Mouse (Mus musculus) megakaryocyte, adult 5-6 weeks (primary cell): ENCODE results near the gene Rpl35. TPM values are rescaled to one million over a fixed set of nuclear protein-coding genes. Genes with fewer than 3 reads are reported as not detected.

Source experiments
- ATAC-seq: 2 replicates; pipeline ENCODE4 v1.8.0; 2016; ENCODE audit warnings: mild to moderate bottlenecking, inconsistent platforms; ENCODE audit not compliant: poor library complexity, severe bottlenecking
- total RNA-seq, 2 experiments: library from RNA; stranded (forward) in 1 of 2; stranded (reverse) in 1 of 2; fragments of 153-499, 151-499 nt in 1 of 2; fragments of 221-1000, 200-1000 nt in 1 of 2; gene quantifications; 2 replicates each; pipeline versions ENCODE4 v1.2.3 to v1.2.4; 2015 to 2017

Rpl35 gene
- total RNA-seq, 2 experiments from 2014 or later = 377 to 843 TPM

DNA sequence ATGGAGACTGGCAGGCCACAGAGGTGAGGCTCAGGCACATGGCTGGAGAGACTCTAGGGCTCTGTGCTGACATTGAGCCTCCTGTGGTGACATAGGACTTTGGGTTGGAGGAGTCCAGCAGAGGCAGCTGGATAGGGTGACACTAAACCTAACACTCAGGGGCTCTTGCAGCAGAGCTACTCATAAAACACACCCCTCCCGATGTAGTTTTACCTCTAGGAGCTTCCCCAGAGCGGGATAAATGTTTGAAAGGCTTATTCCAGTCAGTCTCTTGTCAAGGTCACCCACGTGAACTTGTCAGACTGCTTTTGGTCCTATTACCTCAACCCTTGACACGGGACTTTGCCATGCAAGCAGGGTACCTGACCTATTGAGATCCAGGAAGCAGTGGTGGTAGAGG lies 6.0 kb downstream of the Rpl35 start:
- no peak for ATAC-seq

DNA sequence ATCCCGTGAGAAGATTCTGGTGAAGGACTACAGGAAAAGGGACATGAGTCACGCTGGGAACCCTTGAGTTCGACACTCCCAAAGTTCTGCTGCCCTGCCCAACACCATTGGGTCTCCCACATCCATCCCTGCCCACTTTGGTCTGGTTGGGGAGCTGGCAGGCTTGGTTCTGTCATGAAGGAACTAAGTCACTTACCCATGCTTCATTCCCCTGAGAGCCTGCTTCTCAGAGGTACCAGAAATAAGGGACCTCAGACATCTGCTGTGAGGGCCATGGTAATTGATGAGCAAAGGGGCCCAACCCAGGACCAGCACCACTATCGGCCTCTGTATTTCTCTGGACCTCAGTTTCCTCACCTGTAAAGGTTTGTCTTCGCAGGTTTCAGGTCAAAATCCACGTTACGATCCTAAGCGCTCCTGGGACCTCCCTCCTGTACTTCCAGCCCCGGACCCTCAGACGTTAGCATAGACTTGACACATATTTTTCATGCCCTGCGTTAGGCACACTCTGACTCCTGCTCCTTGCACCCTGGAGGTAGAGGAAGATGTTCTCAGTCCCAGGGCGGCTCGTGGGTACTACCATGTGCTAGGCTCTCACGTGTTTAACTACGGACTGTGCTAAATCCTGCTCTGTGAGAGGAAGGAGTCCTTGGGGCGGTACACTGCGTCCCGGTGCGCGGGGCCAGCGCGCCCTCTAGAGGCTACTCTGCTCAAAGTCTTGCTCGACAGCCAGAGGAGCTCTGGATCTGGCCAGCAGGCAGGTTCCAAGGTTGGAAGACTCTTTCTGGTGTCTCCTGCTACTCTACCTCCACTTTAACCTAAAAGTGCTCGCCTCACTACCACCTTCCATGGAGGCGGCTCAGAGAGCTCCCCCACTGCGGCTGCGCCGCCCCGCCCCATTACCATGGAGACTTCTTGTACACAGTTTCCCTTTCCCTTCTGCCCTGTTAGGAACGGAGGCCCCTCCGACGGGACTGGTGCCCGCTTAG lies 7.7 kb downstream of the Rpl35 start, which contains the start of gene Wdr38:
Gene Wdr38 (plus strand): TSS at position 91 of the 989 bp plus-strand sequence.
- peak; percentile 94 for ATAC-seq

DNA sequence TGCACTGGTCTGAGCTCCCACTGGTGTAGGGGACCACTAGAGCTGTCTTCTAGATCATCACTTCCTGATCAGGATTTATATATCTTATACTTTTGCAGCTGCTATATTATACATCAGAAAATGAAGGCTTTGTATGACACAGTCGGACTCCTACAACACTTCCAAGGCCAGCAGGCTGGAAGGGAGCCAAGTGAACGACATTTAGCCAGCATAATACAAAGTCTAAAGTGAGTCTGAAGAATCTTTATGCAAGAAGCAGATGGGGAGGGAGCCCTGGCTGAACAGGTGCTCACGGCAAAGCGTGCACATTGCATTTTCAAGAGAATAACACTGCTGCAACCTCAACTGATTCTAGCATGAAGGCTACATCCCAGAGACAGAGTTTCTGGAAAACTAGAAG lies 13.0 kb downstream of the Rpl35 start:
- no peak for ATAC-seq

DNA sequence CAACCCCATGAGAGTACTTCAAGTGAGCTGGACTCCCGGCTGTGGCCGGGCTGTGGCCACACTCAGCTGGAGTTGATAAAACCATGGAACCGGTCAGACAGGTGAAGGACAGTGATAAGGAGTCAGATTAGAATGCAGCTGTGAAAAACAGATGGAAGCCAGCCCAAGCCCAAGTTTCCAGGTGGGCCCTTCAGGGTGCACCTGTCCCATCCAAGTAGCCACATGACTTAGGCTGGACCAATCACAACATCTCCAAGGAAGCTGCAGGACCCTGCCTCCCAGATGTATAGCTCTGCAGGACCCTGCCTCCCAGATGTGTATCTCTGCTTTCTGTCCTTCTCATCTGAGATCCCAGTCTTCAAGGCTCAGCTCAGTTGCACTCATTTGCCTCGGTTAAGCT lies 13.4 kb downstream of the Rpl35 start:
- no peak for ATAC-seq

DNA sequence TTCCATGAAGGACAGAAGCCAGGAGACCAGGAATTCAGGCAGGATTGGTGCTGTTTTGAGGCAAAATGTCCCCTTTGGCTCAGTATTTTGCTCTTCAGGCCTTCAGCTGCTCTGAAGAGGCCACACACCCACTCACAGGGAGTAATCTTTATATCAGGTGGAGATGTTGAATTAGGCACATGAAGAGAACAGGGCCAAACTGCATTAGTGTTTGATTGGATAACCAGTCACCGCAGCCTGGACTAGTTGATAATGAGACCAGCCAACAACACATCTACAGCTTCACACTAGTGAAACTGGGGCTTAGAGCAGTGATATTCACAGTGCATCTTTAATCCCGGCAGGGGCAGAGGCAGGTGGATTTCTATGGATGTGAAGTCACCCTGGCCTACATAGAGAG lies 16.5 kb downstream of the Rpl35 start:
- ATAC-seq = peak; percentile 51

DNA sequence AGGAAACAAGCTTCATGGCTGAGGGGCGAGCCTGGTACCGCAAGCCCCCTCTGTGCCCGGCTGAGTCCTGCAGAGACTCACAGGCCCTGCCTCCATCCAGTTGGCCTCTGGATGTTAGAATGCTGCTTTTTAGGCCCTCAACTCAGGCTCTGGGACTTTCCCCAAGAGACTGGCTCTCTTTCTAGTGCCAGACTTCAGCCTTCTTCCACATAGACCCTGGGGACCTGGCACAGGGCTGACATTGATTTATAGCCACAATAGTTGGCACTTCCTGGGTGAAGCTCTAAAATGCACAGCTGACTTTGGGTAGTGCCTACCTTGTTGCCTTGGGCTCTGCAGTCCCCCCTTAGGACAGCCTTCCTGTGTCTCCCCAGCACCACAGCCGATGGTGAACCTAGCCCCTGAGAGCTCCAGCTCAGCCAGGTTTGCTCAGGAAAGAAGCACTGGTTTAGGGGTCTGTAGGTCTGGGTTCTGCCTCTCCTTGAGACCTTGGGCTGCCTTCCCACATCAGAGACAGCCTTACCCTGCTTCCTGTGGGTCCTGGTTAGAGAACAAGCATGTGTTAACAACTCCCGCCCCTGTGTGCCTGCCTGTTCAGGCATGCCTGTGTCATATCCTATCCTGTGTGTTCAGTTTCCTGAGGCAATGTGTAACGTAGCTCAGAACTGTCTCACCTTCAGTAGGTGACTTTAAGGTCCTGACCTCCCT lies 17.5 kb downstream of the Rpl35 start:
- peak; percentile 34; the same call in 1 of the 2 replicates for ATAC-seq

DNA sequence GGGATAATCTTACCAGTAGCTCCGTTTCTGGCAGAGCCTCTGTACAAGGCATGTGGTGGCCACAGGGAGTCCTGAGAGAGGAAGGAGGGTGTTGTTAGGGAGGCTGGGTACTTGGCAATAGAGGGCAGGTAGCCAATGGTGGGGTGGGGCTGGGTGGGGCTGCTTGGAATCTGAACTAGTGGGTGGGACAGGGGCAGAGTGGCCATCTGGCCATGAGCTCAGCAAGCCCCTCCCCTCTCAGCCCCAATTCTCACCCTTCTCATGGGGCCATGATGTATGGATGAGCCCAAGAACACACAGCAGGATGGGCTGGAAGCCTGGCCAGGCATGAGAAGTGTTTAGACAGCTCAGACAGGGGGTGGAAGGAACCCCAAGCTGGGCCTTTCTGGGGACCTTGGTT lies 18.1 kb downstream of the Rpl35 start:
- ATAC-seq = no peak

DNA sequence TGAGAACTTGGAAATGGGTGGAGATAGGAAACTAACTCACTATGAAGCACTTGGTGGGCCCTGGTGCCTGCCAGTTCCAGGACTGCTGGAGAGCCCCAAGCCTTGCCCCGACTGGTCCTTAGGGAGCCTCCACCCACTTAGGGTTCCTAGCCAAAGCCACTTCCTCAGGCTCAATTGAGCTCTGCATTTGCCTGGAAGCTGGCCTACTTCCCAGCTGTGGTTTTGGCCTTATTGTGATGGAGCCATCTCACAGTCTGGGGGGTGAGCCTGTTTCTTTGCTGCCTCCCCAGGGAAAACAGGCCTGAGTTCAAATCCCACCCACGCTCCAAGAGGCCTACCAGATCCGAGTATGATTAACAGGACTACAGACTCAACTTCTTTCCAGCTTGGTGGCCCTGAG lies 18.8 kb downstream of the Rpl35 start:
- no peak for ATAC-seq

DNA sequence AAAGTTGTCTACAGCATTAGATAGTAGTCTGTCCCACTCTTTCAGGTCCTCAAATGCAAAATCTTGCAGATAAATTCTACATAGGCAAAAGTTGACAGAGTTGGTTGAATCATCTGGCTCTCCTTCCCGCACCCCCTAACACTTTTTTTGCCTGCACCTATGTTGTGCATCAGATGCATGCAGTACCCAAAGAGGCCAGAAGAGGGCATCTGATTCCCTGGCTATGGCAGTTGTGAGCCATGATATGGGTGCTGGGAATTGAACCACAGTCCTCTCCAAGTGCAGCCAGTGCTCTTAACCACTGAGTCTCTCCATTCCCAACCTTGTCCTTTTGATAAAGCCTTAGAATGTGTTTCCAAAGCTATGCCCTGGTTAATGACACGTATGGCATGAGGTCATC lies 22.0 kb downstream of the Rpl35 start:
- no peak for ATAC-seq

DNA sequence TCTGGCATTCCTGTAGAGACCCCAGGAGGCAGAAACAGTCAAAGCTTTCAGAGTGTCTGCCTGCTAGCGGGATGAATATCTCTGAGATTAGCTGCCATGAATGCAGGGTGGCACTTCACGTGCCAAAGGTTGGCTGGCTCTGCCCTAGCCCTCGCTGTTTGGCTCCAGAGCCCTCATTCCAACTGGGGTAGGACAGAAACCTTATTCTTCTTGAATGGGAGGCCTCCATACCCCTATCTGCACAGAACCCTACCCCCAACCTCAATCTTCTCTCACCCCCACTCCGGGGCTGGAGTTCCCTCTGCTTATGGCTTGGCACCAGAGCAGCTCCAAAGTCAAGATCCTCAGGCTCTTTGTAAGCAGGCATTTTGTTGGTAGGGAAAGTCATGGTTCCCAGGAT lies 27.6 kb downstream of the Rpl35 start:
- no peak for ATAC-seq

DNA sequence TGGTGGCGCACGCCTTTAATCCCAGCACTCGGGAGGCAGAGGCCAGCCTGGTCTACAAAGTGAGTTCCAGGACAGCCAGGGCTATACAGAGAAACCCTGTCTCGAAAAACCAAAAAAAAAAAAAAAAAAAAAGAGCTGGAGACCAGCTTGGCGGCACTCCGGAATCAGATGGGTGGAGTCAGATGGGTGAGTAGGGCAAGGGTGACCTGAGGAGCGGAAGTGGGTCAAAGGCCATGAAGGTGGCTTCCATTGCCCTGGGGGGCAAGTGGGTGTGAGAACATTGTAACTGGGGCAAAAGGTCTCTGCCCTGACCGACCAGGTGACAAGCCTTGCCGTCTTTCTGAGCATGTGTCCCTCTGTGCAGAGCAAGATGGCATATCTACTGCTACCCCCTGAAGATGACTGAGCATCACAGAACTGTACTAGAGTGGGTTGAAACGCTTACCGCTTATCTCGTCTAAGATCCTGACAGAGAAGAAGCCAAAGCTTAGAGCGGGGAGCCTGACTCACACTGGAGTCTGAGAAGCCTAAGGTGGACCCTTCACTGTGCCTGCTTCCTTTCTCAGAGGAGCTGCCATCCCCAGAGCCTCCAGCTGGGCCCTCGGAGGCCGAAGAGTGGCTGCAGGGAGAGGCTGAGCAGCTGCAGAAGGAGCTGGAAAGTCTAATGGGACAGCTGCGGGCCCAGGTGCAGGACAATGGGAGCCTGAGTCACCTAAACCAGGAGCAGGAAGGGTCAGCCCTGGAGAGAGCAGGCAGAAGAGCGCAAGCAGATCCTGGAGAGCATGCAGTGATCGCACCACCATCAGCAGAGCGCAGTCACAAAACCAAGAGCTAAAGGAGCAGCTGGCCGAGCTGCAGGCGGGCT lies 29.3 kb downstream of the Rpl35 start:
- ATAC-seq = no peak

DNA sequence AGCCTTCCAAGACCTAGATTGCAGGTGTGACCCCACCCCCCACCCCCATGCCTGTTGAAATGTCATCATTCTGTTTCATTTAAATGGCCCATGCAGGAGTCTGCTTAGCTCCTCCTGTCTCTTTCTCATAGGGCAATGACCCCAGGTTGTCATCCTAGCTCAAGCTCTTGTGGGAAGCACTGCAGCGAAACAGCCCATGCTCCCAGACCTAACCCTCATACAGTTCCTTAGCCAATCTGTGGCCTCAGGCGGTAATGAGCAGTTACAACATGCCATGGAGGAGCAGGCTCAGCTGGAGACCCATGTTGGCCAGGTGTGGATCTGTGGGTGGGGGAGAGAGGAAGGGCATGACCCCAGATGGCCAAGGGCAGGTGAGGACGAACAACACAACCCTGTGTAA lies 30.2 kb downstream of the Rpl35 start:
- ATAC-seq = no peak

DNA sequence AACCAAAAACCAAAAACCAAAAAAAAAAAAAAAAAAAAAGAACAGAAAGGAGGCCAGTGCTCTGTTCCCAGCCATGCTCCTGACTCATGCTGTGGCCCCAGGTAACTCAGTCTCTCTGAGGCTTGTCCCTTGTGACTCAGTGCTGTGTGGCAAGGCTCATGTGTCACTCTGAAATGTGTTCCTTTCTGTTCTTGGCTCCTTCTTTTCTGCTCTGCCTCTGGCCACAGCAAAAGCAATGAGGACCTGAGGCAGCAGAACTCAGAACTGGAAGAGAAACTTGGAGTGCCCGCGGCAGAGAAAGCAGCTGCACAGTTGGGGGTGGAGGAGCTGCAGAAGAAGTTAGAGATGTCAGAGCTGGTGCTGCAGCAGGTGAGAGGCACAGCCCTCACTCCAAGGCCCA lies 31.3 kb downstream of the Rpl35 start:
- ATAC-seq = no peak

DNA sequence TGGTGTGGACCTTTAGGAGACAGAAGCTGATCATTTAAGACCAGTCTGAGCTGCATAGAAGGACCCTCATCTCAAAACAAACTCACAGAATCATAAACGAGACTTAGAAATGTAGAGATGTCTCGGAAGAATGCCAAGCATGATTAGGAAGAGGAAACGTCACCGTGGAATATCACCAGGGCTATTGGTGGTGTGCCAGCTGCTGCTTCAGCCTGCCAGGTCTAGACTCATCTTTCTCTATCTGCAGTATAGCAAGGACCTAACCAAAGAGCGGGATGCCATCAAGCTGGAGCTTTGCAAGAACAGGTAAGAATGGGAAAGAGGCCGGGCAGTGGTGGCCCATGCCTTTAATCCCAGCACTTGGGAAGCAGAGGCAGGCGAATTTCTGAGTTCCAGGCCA lies 31.7 kb downstream of the Rpl35 start:
- ATAC-seq = no peak

DNA sequence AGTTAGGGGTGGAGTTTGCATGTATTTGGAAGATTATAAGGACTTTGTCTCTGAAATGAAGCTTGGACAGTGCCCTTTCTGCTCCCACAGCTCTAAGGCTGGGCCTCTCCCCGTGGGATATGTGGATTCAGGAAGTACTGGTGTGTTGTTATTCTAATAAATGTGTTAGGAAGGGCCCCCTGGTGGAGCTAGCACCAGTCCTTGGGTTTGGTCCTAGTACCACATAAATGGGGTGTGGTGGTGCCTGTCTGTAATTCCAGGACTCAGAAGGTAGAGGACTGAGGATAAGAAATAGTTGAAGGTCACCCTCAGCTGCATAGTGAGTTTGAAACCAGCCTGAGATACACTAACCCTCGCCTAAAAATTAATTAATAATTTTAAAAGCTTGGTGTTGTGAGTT lies 32.2 kb downstream of the Rpl35 start:
- ATAC-seq = no peak

DNA sequence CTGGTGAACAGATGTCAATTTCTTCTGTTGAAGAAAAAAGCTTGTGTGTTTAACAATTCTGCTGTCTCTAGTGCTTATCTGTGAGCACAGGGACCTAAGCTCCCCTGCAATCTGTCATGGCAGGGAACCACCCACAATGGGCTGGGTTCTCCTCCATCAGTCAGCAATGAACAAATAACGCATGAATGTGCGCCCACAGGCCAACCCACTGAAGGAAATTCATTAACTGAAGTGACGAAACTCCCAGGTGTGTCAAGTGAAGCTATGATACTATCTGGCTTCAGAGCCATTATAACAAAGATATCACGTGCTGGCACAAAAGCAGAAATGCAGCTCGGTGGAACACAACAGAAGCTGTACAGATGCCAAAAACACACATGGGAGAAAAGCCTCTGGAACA lies 35.4 kb downstream of the Rpl35 start:
- ATAC-seq = 0 out of 2 replicates have a peak, but pooled peaks have one; percentile 15

DNA sequence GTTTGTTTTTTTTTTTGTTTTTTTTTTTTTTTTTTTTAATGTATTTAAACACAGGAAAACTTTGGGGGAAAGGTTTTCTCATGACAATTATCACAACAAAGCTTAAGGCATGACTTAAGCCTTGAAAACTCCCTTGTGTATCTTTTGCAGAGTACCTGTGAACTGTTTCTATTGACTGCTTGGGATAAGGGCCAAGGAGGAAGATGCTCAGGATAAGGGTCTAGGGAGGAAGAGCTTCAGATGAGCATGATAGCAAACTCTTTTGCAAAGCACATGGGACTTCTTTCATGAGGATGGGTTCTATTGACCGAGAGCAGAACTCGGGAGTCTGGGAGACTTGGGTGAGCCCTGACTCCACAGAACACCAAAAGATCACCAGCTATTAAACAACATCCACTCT lies 35.8 kb downstream of the Rpl35 start:
- no peak; the same call in 1 of the 2 replicates for ATAC-seq

DNA sequence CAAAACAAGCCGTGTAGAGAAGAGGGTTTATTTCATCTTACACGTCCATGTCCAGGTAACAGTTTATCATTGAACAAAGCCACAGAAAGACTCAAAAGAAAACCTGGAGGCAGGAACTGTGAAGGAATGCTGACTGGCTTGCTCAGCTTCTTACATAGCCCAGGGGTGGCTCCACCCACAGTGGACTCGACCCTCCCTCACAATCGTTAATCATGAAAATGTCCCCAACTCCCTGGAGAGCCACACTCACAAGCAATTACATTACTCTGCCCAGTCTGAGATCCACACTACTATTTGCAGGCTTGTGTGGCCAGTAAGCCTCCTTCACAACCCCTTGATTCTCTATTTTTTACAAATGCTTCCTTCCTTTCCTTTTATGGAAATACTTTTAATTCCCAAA lies 41.2 kb downstream of the Rpl35 start:
- ATAC-seq = no peak

DNA sequence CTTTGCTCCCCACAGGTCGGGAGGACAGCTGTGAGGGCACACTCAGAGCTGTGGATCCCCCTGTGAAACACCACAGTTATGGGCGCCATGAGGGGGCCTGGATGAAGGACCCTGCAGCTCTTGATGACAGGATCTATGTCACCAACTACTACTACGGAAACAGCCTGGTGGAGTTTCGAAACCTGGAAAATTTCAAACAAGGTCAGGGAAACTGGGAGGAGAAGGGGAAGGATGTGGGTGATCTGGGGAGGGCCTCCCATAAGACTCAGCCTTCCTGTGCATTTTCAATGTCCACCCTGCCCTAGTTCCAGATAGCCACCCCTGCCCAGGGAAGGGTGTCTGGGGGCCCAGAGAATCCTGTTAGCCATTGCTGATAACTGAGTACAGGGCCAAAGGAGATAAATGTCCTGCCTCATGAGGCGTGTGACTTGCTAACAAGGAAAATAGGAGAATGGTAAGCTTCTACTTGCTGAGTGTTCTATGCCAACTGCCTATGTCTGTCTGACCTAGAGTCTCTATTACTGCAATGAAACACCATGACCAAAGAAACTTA lies 47.7 kb downstream of the Rpl35 start:
- 0 out of 2 replicates have a peak, but pooled peaks have one; percentile 23 for ATAC-seq

DNA sequence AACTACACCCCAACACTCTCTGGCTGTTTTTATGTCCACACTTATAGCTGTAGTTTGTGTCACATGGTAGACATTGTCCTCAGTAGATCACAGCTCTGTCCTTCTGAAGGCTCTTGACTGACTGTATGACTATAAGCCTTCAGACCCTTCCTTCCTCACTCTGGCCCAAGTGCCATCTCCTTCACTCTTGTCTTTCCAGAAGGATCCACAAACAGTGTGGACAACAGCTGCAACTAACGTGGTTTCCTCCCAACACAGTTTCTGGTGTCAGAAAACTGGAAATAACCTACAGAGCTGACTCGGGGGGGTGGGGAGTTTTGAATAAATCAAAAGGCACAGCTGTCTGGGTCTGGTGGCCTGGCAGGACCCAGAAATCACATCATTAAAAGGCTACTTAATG lies 49.4 kb downstream of the Rpl35 start:
- ATAC-seq = no peak
